Mouse (Mus musculus): ENCODE measurements at regions not wholly inside any gene's neighbourhood (a gene's known extent, or its start where the extent isn't known, plus 50 kb on each side); places are given as distances from the start of the nearest gene placed in this dataset.

DNA sequence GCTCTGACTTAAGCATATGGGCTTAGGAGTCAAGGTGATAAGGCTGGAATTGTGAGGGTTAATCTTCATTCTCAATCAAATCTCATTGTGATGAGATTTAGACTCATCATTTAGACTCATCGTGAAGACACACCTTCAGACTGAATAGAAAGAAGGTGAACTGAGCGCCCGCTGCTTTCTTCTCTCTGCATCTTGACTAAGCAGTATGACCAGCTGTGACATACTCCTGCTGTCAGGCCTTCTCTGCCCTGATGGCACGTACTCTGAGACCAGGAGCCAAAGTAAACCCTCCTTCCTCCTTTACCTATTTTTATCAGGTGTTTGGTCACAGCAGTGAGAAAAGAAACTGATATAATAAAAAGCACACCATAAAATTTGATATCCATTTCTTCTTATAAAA, 117.5 kb upstream of the Atp1a1 start:
- TF ChIP-seq CTCF (IDR thresholded peaks at IDR 0.05; ENCODE audit: extremely low read depth, insufficient read depth, low read length), result no peak
- no peak for TF ChIP-seq POLR2A (IDR thresholded peaks at IDR 0.05; ENCODE audit: extremely low read depth, insufficient read depth, low read length)
